Mouse (Mus musculus) liver, embryonic 14.5 days (tissue): ENCODE data around the gene Bpgm.

Source experiments
- CTCF ChIP-seq: IDR thresholded peaks from 2 replicates; pipeline ENCODE4 v1.5.1; 2016; ENCODE audit warnings: antibody characterized with exemption, low read depth, control low read depth
- EP300 ChIP-seq: IDR thresholded peaks from 2 replicates; pipeline ENCODE4 v1.6.1; 2016; ENCODE audit warnings: antibody characterized with exemption, low read depth

GRCm38 (mm10) chr6:34510277-34510676 is 34.3 kb downstream of the Bpgm start:
- no peak for TF ChIP-seq CTCF
- TF ChIP-seq EP300, result peak; percentile 73
